Mouse (Mus musculus) CD4-positive, CD25-positive, alpha-beta regulatory T cell (primary cell): ENCODE results near the gene BC067074. TPM values are rescaled to one million over a fixed set of nuclear protein-coding genes. Genes with fewer than 3 reads are reported as not detected.

Source experiments
- polyA plus RNA-seq: library from polyadenylated mRNA; unstranded; fragments of 100-300 nt; shearing (Covaris generic); gene quantifications from one replicate; pipeline ENCODE4 v1.2.1, GENCODE M21; 2017

The BC067074 gene
- polyA plus RNA-seq: 0.06 TPM

DNA sequence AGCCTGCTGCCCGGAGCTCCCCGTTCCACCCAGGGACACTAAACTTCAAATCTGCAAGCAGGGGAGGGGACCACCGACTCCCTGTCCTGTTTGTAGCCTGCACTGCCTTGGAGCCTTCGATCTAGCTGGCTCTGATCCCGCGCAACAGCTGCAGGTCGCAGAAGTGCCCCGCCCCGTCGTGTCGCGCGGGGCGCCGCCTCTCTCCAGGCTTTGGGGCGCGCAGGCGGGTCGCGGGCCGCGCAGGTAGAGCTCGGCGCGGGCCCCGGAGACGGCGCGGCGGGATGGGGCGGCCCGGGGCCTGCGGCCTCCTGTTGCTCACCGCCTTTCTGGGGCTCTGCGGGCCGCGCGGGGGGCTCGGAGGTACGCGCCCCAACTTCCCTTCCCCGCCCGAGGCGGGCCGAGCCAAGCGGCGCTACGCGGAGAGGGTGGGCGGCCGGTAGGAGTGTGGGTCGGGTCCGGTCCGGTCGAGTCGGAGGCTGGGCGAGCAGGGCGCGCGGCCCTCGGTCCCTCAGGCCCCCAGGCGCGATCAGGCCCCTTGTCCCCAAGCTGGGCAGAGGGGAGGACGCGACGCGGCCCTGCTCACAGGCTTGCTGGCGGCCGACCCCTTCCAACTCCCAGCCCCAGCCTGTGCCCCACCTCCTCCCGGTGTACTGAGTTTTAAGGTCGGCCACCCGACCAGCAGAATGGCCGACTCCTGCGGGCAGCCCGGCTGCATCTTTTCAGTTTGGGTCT is at the start of gene BC067074:
BC067074 (plus strand) TSS at position 185 of the 732 bp plus-strand sequence.

Other genes starting within 250 kb of the BC067074 start
- not detected for gene Gpx8, start 246.7 kb upstream of the BC067074 start, polyA plus RNA-seq
- 1.0 TPM for gene Gzma, start 192.2 kb upstream of the BC067074 start, polyA plus RNA-seq
- 0.19 TPM for gene Esm1, start 83.5 kb upstream of the BC067074 start, polyA plus RNA-seq
- not detected for gene Gzmk, start 67.3 kb upstream of the BC067074 start, polyA plus RNA-seq